Mouse (Mus musculus) liver, adult 2 months (tissue): ENCODE measurements around the gene Cacna2d1.

Experiments
- CTCF ChIP-seq: fragments of 200-500 bp; IDR thresholded peaks from 2 replicates; pipeline ENCODE4 v1.5.1; 2011; ENCODE audit warnings: low read depth, low read length, control low read depth
- POLR2A ChIP-seq: fragments of 200-500 bp; IDR thresholded peaks from 2 replicates; pipeline ENCODE4 v1.6.1; 2011; ENCODE audit warnings: low read length, control low read depth; ENCODE audit not compliant: insufficient read depth; ENCODE audit errors: extremely low read depth

DNA sequence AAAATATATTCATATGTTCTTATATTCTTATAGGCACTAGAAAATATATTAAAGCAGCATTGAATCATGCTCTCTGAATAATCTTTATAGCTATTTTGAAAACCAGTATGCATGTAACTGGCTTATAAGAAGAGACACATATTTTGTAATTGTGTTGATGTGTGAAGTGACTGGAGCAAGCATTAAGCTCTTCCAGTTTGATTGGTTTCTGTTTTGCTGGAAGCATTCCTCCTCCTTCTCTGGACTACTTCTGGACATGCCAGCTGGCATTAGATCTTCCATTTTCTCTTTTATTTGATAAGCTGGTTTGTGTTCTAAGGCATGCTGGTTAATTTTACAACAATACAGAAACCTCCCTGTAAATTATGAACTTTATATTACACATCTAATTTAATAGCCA lies 228.8 kb downstream of the Cacna2d1 start:
- TF ChIP-seq POLR2A: no peak
- TF ChIP-seq CTCF: no peak
